Mouse (Mus musculus) heart, embryonic 14.5 days (tissue): Measurements from ENCODE around the gene Nmt1. TPM values are rescaled to one million over a fixed set of nuclear protein-coding genes. Genes with fewer than 3 reads are reported as not detected.
A peak's percentile ranks its signal among the peaks of the same experiment; 100 is the strongest.

Experiments
- ATAC-seq: fragments of 200-750 bp; cut with Nextera tagmentation; 2 replicates; pipeline ENCODE4 v1.8.0; 2017; ENCODE audit warnings: low read depth, moderate TSS enrichment; ENCODE audit not compliant: insufficient number of reproducible peaks, insufficient read depth, low FRiP score
- H3K27ac ChIP-seq, 2 experiments: fragments of 200-500 bp in 1 of 2; fragments of 300-500 bp in 1 of 2; sonication (generic) in 1 of 2; replicated peaks in 1 of 2; 2 replicates each; pipeline ENCODE4 v1.5.1; 2012 to 2014; ENCODE audit warnings: low read depth in 2 of 2, low read length in 2 of 2, control low read depth in 1 of 2, mild to moderate bottlenecking in 1 of 2, mixed read lengths in 1 of 2; ENCODE audit not compliant: control insufficient read depth in 1 of 2, insufficient read depth in 1 of 2
- H3K27me3 ChIP-seq: fragments of 300-500 bp; sonication (generic); 2 replicates; pipeline ENCODE4 v1.6.1; 2014; ENCODE audit warnings: mild to moderate bottlenecking, low read length, control low read depth; ENCODE audit not compliant: control insufficient read depth, insufficient read depth
- H3K36me3 ChIP-seq: fragments of 300-500 bp; sonication (generic); 2 replicates; pipeline ENCODE4 v1.6.1; 2014; ENCODE audit warnings: mild to moderate bottlenecking, control low read depth, low read length, mixed read lengths; ENCODE audit not compliant: control insufficient read depth, insufficient read depth
- H3K4me1 ChIP-seq, 2 experiments: fragments of 200-500 bp in 1 of 2; fragments of 300-500 bp in 1 of 2; sonication (generic) in 1 of 2; 2 replicates each; pipeline ENCODE4 v1.6.1; 2012 to 2014; ENCODE audit warnings: low read length in 2 of 2, control low read depth in 1 of 2, mixed read lengths in 1 of 2; ENCODE audit not compliant: control insufficient read depth in 2 of 2, insufficient read depth in 2 of 2
- H3K4me2 ChIP-seq: fragments of 300-500 bp; sonication (generic); 2 replicates; pipeline ENCODE4 v1.6.1; 2014; ENCODE audit warnings: mild to moderate bottlenecking, low read length
- H3K4me3 ChIP-seq, 2 experiments: fragments of 200-500 bp in 1 of 2; fragments of 300-500 bp in 1 of 2; sonication (generic) in 1 of 2; 2 replicates each; pipeline ENCODE4 v1.5.1; 2012 to 2014; ENCODE audit warnings: low read length in 2 of 2, mild to moderate bottlenecking in 2 of 2, control low read depth in 1 of 2, low read depth in 1 of 2, moderate library complexity in 1 of 2; ENCODE audit not compliant: control insufficient read depth in 1 of 2, insufficient read depth in 1 of 2
- H3K9ac ChIP-seq: fragments of 300-500 bp; sonication (generic); 2 replicates; pipeline ENCODE4 v1.6.1; 2014; ENCODE audit warnings: mild to moderate bottlenecking, low read length
- H3K9me3 ChIP-seq: fragments of 300-500 bp; sonication (generic); 2 replicates; pipeline ENCODE4 v1.6.1; 2016; ENCODE audit warnings: low read length, control low read depth; ENCODE audit not compliant: control insufficient read depth
- WGBS: fragments of 180-500 bp; shearing (Covaris S2); extraction: QIAGEN DNeasy Blood & Tissue Kit; methylation state at CpG from one replicate; pipeline ENCODE4 v1.1.7; 2014; 5-methylcytosine and 5-hydroxymethylcytosine counted together
- polyA plus RNA-seq: library from polyadenylated mRNA; unstranded; fragments of >200 nt; fragmentation: Nextera tagmentation; extraction: Ambion mirVana; gene quantifications from 2 replicates; pipeline ENCODE4 v1.2.1, GENCODE M21; 2014

Gene Nmt1
- polyA plus RNA-seq, 1 experiment from 2014 or later, result 51.7 TPM

DNA sequence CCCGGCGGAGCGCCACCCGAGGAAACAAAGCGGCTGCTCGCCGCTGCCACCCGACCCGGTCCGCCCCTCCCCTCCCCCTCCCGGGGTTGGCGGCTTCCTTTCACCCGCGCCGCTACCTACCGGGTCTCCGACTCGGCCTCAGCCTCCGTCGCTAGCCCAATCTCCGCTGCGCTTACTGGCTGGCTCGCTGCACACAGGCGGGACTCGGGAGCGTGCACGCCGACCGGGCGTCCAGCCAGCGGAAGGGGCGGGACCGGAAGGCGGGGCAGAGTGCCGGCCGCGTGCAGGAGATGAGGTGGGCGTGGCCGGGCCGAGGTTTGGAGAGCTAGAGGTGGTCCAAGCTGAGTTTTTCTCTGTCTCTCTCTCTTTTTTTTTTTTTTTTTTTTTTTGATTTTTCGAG is 11.1 kb upstream of the Nmt1 start:
- ATAC-seq, result peak; percentile 96
- H3K9me3 ChIP-seq, result no peaks in the 10 kb centered on the region
- no peaks in the 10 kb centered on the region for H3K27me3 ChIP-seq

DNA sequence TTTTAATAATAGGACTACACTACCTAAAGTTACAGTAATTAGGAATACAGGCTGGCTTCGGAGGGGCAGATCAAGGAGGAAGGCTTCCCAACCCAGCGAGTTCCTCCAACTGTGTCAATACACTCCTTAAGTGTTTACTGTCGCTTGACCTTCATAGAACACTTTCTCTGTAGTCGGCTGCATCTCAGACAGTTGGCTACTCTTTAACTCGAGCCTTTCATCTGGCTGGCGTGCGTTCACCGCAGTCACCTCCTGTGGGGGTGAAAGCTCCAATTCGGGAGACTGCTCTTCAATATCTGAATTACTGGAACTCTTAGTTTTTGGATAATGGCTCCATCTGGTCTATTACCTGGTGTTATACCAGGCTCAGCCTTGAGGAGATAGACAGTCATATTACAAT is 10.3 kb upstream of the Nmt1 start:
- no peak overlapping the region for H3K9ac ChIP-seq
- H3K9me3 ChIP-seq, result no peaks in the 10 kb centered on the region
- no peak overlapping the region for H3K27ac ChIP-seq
- no peak overlapping the region for H3K4me2 ChIP-seq
- peaks cover 11% of the 10 kb centered on the region for H3K36me3 ChIP-seq
- ATAC-seq, result no peak
- H3K4me1 ChIP-seq, result peaks cover 4 to 5% of the 10 kb centered on the region in 2 experiments; a peak in 2 of 4 replicates
- WGBS, result 62% methylated on average over 9 of the region's 9 CpGs
- H3K4me3 ChIP-seq, result no peak overlapping the region
- no peaks in the 10 kb centered on the region for H3K27me3 ChIP-seq

More for the DNA sequence above, 11.1 kb upstream of the Nmt1 start:
- Histone ChIP-seq H3K36me3 (peaks cover 14% of the 10 kb centered on the region), H3K4me2 (peak overlapping the region; percentile 74), H3K27ac (peak overlapping the region; percentile 86 to 88), H3K4me1 (peaks cover 4 to 5% of the 10 kb centered on the region in 2 experiments; a peak in 2 of 4 replicates), H3K4me3 (peak overlapping the region; percentile 82 to 88), H3K9ac (peak overlapping the region; percentile 94)
- WGBS, result under 1% methylated on average over 35 of the region's 41 CpGs

DNA sequence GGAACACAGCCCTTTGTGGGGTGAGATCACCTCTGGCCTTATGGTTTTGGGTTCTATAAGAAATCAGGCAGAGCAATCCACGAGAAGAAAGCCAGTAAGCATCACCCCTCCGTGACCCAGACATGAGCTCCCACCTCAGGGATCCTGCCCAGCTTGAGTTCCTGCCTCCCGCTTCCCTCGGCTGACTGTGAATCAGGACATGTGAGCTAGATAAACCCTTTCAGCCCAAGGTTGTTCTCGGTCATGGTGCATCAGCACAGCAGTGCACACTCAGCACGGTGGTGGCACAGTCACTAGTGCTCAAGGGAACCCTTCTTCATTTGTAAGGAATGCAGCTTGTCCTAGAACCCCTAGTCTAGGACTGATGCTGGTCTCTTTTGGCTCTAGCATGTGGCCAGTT is 9.1 kb upstream of the Nmt1 start:
- Histone ChIP-seq H3K27me3 (no peaks in the 10 kb centered on the region), H3K4me1 (peaks cover 4 to 5% of the 10 kb centered on the region in 2 experiments; a peak in 2 of 4 replicates), H3K4me3 (no peak overlapping the region), H3K4me2 (no peak overlapping the region), H3K9ac (no peak overlapping the region), H3K36me3 (peaks cover 10% of the 10 kb centered on the region; the same call in 1 of the 2 replicates), H3K9me3 (no peaks in the 10 kb centered on the region), H3K27ac (no peak overlapping the region)
- ATAC-seq, result no peak
- WGBS, result 72% methylated on average over 6 of the region's 6 CpGs

DNA sequence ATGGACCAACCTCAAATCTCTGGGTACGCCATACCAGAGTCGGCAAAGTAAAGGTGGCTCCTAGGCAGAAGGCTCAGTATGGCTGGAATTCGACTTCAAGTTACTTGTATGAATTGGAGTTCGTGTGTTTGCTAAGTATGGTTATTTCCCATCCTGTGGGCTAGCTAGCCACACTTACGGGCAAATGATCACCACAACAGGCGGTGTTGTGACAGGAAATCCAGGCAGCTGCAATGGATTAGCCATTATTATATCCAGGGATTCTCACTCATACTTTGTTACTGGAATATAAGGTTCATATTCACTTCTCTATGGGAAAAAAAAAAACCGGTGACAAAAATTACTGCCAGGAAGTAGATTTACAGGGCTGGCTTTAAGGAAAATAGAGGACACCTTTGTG is 8.7 kb upstream of the Nmt1 start:
- no peak for ATAC-seq
- Histone ChIP-seq H3K9ac (no peak overlapping the region), H3K9me3 (no peaks in the 10 kb centered on the region), H3K4me1 (peaks cover 4 to 5% of the 10 kb centered on the region in 2 experiments; a peak in 2 of 4 replicates), H3K4me2 (no peak overlapping the region), H3K36me3 (peaks cover 10% of the 10 kb centered on the region; the same call in 1 of the 2 replicates), H3K4me3 (no peak overlapping the region), H3K27me3 (no peaks in the 10 kb centered on the region), H3K27ac (no peak overlapping the region)
- 85% methylated on average over 7 of the region's 7 CpGs for WGBS

DNA sequence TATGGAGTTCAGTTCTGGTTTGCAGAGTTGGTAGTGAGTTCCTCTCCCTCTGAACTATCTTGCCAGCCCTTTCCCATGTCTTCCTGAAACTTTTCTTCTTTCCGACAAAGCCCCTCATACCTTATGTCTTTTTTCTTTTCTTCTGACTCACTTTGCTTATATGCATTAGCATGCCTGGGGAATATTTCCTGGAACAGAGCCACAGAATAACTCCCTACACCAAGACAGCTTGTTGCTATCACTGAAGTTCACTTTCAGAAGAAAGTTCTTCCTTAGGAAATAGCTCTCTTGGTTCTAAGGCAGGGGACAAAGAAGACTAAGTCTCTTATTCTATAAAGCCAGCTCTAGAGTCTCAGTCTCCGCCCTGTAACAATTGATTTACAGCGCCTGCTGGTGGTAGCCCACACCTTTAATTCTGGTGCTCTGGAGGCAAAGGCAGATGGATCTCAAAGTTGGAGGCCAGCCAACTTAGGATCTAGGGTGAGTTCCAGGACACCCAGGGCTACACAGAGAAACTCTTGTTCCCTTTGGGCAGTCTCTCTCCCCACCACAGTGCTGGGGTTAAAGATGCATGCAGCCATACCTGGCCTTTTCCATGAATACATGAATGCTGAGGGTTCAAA is 7.2 kb upstream of the Nmt1 start:
- Histone ChIP-seq H3K4me1 (peaks cover 2 to 5% of the 10 kb centered on the region in 2 experiments; a peak in 2 of 4 replicates), H3K27ac (no peak overlapping the region), H3K4me3 (no peak overlapping the region), H3K36me3 (peaks cover 25% of the 10 kb centered on the region), H3K4me2 (no peak overlapping the region), H3K27me3 (no peaks in the 10 kb centered on the region), H3K9me3 (no peaks in the 10 kb centered on the region), H3K9ac (no peak overlapping the region)
- 72% methylated on average over 3 of the region's 3 CpGs for WGBS
- ATAC-seq, result no peak

DNA sequence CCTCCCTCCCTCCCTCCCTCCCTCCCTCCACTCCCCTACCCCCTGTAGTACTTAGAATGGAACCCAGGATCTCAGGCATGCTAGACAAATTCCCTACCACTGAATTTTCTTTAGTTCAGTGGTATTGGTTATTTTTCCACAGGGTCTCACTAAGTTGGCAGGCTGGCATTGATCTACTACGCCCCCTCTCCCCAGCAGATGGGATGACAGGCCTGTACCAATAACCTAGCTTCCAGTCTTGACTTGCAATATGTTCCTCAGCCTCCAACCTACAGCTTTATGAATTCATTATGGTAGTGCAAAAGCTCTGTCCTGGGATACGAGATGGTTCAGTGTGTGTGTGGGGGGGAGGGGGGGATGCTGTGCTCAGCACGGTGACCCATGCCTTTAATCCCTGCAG is 4.0 kb upstream of the Nmt1 start:
- H3K4me3 ChIP-seq, result no peak overlapping the region
- ATAC-seq, result no peak
- no peak overlapping the region for H3K4me2 ChIP-seq
- no peak overlapping the region for H3K9ac ChIP-seq
- H3K36me3 ChIP-seq, result peaks cover 30% of the 10 kb centered on the region
- 87% methylated on average over 3 of the region's 3 CpGs for WGBS
- peaks cover 0 to 7% of the 10 kb centered on the region in 2 experiments; a peak in 3 of 4 replicates for H3K4me1 ChIP-seq
- no peaks in the 10 kb centered on the region for H3K9me3 ChIP-seq
- H3K27ac ChIP-seq, result no peak overlapping the region
- H3K27me3 ChIP-seq, result no peaks in the 10 kb centered on the region

DNA sequence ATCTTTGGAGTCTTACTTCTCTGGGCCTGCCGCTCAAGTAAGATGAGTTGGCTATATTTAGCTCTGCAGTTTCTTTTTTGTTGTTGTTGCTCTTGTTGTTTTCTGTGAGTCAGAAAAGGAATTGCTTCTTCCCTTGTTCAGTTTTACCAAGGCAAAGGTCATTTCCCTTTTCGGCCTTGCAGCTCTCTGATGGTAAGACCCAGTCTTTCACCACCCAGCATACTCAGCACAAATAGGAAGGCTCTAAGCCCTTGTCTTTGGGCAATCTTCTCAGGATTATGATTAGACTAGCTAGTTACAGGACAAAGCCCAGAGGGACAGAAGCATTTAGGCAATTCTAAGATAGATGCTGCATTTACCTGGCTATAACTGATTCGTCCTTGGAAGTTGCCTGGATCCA is 1.1 kb upstream of the Nmt1 start:
- 79% methylated on average over 3 of the region's 3 CpGs for WGBS
- Histone ChIP-seq H3K9me3 (no peaks in the 10 kb centered on the region), H3K9ac (no peak overlapping the region), H3K4me1 (peaks cover 2 to 16% of the 10 kb centered on the region in 2 experiments; a peak in 3 of 4 replicates), H3K27ac (no peak overlapping the region), H3K4me2 (peak overlapping the region; percentile 64), H3K27me3 (no peaks in the 10 kb centered on the region), H3K36me3 (peaks cover 35% of the 10 kb centered on the region), H3K4me3 (no peak overlapping the region)
- ATAC-seq, result no peak
